Mouse (Mus musculus) gastrocnemius, postnatal 14 days (tissue): ENCODE measurements around the gene Ugt1a7c. TPM values are rescaled to one million over a fixed set of nuclear protein-coding genes. Genes with fewer than 3 reads are reported as not detected.

Source experiments
- DNase-seq: peaks from one replicate; pipeline ENCODE4 v3.0.0; 2021; ENCODE audit warnings: mixed read lengths
- intact Hi-C: fragments of 180-260 bp; cut with DNase I; formaldehyde crosslinking; loops from one replicate; pipeline ENCODE4 v1.15.1; 2025; ENCODE audit warnings: low total_unique reads
- total RNA-seq, 2 experiments: library from RNA; stranded (reverse); gene quantifications; 2 replicates each; pipeline ENCODE4 v1.2.3; 2021

The Ugt1a7c gene
- total RNA-seq, 2 experiments from 2014 or later: 0.60 to 0.94 TPM

DNA sequence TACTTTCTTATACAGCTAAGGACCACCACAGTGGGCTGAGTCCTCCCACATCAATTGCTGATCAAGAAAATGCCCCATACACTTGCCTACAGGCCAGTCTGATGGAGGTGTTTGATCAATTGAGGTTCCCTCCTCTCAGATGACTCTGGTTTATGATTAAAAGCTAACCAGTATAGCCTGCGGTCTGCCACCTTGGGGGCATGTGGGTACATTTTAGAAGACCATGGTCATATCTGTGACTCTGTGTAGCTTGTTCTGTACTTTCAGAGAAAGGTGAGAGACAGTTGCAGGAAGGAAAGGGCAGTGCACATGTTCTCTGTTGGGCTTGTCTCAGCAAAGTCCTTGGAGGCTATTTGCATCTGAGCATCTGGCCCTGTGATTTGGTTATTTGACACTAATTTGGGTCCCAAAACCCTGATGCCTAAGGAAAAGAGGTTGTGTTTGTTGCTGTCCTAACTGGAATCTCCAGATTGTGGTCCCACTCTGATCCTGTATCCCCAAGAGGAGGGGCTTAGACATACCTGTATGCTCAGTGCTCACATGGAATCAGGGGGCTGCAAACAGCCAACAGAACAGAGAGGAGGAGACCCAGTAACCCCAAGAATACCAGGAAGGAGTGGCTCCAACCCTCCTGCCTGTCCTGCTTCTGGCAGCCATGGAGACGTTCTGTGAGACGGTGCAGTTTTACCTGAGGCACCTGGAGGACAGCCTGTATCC, 138.0 kb downstream of the Ugt1a7c start:
- peak; percentile 1 for DNase-seq
- intact Hi-C loops: no loop called here

DNA sequence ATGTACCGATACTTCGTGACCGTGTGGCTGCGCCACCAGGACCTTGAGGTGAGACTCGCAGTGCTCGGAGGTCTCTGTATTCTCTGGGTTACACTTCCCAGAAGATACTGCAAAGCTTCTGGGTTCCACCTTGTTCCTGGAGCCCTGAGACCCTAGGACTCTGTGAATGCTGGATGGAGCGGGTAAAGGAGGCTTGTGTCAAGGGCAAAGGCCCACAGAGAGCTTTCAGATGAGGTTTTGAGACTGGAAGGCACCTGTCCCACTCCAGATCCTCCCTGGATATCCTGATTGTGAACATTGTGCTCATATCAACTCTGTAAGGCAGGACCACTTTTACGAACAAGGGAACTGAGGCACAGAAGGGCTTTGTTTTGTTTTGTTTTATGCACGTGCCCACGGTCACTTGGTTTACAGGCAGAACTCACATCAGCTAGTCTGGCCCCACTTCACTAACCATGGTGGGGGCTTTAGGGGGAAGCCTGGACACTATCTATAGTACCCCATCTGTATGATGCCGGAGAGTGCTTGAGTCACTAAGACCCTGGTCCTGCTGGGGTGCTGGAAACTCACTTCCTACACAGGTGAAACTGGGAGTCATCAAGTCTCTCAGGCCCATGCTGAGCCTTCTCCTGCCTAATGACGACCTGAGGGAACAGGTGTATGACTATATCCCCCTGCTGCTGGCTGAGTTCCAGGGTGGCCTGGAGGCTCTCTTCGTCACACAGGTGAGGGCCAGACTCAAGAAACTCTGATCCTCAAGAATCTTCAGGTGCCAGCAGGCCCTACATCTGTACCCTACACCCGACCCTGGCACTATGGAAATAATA, 138.8 kb downstream of the Ugt1a7c start:
- intact Hi-C loops: no loop called here

DNA sequence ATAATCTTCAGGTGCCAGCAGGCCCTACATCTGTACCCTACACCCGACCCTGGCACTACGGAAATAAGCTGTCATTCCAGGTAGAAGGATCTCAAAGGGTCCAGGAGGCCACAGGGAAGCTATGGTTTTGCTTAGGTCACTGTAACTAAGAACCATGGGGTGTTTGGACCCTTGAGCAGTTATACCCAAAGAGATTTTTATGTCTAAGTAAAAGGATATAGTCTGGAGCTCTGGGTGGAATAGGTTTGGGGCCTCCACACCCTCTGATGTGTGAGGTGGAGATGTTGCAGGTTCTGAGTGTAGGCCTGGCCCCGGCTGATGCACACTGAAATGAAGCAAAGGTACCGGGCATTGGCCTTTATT, 139.4 kb downstream of the Ugt1a7c start:
- intact Hi-C loops: no loop called here
- peak; percentile 7 for DNase-seq

More for the DNA sequence above, 138.8 kb downstream of the Ugt1a7c start:
- DNase-seq: peak; percentile 44

DNA sequence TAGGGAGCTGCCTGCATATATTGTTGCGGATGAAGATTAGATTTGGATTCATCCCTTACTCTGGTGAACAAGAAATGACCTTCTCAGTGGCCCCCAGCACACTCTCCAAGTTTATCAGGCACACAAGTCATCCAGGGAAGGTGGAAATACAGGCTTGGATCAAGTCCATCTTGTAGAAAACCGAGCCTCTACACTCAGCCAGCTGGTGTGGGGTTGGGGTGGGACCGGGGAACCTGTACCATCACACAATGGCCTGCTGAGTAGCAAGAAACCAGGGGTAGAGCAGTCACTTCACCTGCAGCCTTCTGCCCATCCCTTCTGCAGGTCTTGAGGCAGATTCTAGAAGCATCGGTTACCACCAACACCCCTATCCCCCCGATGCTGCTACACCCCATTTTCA, 139.8 kb downstream of the Ugt1a7c start:
- DNase-seq: peak; percentile 22
- intact Hi-C loops: no loop called here

DNA sequence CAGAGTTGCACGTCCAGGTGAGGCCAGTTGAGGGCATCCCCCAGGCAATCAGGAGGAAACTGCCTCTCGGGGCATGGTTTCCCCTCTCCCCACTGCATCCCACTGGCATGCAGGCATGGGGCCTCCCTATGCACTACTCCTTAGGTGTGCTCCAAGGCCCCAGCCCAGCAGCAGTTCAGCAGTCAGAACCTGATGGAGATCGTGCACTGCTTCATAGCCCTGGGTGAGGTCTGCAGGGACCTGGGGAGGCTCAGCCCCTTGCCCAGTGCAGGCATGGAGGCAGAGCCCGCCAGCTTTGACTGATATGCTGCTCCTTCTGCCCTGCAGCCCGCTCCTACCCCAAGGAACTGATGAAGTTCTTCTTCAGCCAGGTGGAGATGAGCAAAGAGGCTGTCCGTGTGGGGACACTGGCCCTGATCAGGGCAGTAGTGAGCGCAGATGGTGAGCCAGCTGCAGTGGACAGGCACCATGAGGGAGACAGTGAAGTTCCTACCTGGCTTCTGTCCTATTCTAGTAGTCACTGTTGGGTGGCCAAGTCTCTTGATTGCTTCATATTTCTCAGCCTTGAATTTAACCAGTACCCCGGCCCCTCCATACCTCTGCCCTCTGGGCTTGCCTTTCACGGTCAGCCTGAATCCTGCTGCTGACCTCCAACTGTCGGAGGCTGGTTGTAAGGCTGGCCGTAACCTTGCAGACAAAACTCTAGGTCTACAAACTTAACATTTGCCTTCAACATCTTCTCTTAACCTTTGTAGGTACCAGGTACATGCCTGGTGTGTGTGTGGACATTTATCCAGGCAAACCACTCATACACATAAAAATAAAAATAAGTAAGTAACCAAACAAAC, 140.4 kb downstream of the Ugt1a7c start:
- intact Hi-C loops: no loop called here
- no peak for DNase-seq

DNA sequence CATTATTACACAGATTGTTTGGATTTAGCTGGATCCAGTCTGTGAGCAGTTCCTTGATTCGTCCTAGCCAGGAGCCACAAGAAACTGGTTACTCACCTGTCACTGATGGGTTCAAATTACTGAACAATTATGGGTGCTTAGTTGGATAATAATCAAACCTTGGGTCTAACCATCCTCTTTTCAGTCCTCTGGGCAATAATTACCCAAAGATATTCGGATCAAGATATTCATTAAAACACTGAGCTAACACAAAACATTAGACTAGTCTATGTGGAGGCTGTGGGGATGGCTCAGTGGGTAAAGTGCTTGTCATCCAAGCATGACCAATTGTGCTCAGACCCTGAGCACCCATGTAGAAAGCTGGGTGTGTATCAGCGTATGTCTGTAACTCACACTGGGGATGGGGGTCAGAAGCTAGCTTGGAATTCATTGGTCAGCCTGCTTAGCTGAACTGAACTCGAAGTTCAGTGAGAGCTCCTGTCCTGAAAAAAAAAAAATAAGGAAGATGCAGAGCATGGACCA, 141.1 kb downstream of the Ugt1a7c start:
- DNase-seq: no peak

DNA sequence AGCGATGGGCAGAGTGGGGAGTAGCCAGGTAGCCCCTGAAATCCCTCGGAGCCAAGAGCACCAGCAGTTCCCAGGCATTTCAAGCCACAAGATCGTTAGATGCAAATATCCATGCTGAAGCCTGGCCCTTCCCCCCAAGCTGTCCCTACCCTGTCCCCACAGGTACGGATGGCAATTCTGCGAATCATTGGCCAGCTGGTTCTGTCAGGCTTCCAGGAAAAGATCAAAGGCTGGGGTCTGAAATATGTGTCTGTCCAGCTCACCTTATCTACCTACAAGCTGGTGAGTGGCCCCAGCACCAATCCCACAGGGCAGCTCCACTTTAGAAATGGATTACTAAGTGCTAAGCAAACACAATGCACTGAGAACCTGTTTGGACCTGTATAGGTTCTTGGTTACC, 142.4 kb downstream of the Ugt1a7c start:
- no peak for DNase-seq
- intact Hi-C loops: no loop called here

More for the DNA sequence above, 141.1 kb downstream of the Ugt1a7c start:
- intact Hi-C loops: no loop called here

DNA sequence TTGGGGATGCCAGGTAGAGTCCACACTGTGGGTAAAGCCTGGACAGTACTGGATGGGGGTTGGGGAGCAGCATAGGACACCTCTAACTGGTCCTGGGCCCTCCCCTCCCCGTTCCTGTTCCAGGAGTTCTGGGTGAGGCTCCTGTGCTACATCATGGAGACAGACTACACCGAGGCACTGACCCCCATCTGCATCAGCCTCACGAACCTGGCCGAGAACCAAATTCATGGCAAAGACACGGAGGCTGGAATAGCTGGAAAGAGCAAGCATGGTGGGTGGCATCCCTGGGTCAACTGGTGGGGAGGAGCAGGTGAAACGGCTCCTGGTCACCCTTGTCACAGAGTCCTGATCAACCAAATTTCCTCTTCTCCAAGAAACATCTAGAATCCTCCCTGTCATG, 143.9 kb downstream of the Ugt1a7c start:
- intact Hi-C loops: no loop called here
- no peak for DNase-seq

DNA sequence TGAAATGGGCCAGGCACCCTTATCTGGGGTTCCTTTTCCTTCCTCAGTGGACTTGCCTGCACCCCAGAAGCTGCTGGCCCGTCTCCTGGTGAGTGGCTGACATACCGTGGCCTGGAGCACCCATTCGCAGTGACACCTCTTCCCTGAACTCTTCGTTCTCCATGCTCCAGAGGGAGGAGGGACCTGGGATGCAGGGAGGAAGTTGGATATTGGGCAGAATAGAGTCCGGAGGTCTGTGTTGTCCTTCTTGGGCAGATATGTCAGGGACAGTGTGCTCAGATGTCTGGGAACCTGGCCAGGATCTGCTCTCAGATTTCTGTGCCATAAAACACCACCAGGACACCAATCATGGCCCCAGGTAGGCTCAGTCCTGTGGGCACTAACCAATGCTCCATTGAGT, 145.2 kb downstream of the Ugt1a7c start:
- intact Hi-C loops: no loop called here
- peak; percentile 8 for DNase-seq

DNA sequence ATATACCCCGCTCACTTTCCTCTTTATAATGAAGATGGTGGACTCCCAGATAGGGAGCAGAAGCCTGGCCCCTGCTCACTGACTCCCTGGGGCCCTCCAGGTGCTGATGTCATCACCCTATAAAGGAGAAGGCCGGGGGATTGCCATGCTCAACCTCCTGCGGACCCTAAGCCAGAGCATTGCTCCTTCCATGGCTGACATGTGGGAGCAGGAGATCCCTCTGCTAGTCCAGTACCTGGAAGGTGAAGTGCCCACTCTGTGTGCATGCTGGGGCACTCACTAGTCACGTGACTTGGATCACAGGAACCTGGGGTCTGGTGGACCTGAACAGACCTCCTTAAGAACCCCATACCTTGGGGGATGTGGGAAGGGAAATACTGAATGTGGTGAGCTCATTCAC, 145.7 kb downstream of the Ugt1a7c start:
- DNase-seq: no peak
- intact Hi-C loops: no loop called here

DNA sequence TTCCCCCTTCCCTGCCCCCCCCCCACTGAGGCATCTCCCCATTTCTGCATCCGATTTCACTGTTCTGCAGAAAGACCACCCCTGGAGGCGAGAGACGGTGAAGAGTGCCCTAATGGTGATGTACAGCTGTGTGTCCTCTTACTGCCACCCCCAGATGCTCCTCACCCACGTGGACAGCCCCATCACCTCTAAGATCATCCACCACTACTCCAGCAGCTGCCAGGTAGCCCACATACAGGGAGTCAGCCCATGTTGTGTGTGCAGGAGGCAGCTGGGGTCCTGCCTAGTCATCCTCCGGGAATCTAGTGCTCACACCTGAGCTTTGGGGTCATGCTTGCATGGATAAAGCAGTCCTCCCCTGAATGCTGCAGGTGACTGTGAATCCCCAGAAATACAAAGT, 149.0 kb downstream of the Ugt1a7c start:
- DNase-seq: no peak
- intact Hi-C loops: no loop called here

DNA sequence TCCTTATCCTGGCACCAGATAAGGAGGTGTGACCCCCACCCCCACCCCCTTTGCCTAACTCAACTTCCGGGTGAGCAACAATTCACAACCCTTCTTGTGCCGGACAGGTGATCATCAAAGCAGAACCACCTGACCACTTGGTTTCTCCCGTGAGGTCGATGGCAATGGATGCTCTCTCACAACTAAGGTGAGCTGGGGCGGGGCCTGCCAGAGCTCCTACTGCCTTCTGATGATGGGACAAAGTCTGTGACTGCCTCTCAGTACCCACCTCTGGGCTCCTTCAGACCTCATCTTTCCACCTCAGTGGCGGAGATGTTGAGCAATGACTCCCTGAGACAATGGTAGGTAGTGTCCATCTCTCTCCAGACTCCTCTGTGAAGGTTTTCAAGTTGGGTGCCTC, 151.0 kb downstream of the Ugt1a7c start:
- DNase-seq: no peak
- intact Hi-C loops: no loop called here

DNA sequence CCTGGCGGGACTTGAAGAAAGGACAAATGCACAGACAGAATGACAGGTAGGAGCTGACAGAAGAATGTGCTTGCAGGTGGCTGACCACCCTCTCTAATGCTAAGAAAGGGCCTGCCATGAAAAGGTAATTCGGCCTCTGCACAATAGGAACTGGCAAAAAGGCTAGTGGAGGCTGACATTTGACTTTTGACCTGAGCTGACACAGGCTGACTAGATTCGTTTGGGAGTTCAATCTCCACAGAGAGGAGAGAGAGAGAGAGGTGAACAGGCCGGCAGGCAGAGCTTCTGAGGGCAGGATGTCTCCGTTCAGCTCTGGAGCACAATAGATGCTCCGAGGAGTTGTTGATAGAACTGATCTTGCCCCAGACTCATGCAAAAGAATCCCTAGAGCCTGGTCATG, 151.5 kb downstream of the Ugt1a7c start:
- intact Hi-C loops: no loop called here
- no peak for DNase-seq

DNA sequence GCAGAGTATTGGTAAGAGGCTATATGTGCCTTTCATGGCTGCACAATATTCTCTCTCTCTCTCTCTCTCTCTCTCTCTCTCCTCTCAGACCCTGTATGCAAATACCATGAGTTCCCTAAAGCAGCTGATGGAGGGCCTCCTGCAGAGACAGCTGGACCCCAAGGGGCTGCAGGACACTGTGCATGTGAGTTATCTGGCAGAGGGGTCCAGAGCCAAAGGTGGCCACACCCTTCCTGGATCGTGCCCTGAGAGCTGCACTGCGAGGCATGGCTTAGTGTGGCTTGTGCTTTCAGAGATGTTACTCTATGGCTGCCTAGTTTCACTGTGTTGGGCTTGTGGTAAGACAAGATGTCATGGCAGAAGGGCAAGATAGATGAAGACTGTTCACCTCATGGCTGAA, 152.8 kb downstream of the Ugt1a7c start:
- intact Hi-C loops: no loop called here
- DNase-seq: no peak

DNA sequence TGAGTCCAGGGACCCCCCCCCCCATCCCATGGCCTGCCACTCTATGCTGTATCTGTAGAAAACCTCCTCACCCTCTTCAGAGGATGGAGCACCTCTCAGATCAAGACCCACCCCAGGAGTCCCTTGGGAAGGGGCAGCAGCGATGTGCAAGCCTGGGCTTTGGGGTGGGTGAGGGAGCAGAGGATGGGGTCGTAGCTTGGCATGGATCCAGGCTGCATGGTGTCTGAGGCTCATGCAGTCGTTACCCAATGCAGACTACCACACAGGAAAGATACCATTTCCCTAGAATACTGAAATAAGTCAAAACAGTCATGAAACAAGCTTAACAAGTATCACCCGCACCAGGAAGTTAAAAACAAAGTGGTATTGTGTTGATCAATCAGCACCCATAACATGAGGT, 153.8 kb downstream of the Ugt1a7c start:
- intact Hi-C loops: no loop called here
- no peak for DNase-seq

DNA sequence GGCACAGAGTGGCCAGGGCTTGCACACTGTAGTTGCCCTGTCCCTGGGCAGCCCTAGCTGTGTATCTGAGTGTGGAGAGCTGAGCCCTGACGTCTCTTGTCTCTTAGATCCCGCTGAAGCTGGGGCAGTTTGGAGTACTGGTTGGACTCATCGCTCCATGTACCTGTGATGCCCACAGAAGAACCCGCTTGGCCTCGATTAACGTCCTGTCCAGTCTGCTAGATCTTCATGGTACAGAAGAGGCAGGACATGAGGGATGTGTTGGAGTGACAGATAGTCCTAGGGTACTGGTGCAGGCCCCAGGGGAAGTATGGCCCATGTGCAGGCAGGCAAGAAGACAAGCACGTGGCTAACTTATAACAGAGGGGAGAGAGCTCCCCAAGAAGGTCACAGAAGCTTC, 154.7 kb downstream of the Ugt1a7c start:
- intact Hi-C loops: no loop called here
- DNase-seq: no peak

DNA sequence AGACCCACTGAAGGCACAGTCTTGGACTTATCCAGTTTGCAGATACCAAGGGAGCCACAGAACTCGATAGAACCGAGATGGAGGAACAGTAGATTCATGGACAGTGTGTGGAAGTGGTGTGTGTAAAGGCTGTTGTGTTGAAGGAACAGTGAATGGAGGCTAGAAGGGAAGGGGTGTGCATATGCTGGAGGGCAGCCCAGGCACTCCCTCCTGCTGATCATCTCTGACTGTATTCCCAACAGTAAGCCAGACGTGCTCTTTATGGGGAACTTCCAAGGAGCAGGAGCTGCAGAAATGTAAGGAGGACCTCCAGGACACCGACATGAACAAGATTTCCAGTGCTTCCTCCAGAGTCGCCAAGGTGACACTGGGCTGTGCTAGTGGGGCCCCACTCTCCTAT, 155.2 kb downstream of the Ugt1a7c start:
- intact Hi-C loops: no loop called here
- no peak for DNase-seq

DNA sequence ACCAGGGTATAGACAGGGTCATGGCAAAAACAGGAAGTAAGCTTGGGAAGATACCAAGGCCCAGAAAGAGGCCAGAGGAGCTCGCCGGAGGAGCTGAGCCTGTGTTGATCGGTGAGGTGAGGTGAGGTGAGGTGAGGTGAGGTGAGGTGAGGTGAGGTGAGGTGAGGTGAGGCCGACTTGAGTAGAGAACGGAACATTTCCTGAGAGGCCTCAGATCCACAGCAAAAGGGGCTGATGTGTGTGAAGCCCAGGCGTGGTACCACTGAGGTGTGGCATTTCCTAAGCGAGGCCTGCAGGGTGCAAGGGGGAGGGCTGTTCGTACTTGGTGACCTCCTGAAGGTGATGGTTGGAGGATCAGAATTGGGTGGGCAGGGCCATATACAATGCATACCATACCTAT, 158.2 kb downstream of the Ugt1a7c start:
- intact Hi-C loops: no loop called here
- no peak for DNase-seq

DNA sequence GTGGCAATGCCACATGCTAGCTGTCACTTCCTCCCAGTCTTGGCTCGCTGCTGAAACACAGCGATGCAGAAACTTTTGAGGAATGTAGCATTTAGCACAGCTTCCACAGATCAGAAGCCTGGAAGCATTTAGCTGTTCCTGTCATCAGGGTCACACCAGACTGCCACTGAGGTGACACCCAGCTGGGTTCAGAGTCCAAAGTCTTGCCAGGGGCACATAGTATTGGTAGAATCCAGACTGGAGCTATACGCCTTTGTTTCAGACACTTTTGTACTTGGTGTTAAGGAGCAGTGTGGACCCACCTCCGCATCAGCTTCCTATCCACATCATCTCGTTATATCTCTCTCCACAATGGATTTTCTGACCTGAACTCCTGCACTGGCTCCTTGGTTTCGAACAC, 158.7 kb downstream of the Ugt1a7c start:
- DNase-seq: no peak
- intact Hi-C loops: no loop called here

DNA sequence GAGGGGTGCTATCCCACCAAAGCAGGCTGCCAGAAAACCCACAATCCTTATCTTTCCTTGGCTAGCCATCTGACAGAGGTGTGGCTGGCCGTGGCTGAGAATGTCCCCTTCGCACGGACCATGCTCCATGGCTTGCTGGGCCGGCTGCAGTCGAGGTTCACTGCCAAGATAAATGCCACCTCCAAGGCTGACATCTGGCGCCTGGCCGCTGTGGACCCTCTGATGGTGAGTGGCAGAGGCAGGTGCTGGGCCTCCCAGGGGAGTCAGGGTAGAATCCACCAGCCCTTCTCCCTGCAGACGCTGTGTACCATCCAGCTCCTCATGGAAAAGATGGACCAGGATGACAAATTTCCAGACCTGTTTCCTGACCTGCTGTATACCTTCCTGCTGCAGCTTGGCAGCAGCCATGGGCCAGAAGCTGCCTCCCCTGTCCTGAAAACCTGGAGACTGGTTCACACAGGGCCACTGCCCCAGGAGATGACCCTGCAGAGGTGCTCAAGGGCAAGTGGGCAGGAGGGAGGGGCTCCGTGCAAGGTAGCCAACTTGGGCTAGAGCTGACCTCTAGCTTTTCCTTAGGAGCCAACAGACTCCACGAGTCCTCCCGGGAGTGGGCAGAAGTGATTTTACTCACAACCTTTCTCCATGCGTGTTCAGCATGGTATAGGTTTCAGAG, 160.1 kb downstream of the Ugt1a7c start:
- peak; percentile 72 for DNase-seq
- intact Hi-C loops: no loop called here
